Mouse (Mus musculus) telencephalon, adult 2 months (tissue): ENCODE results near the gene Iqgap2.

Source experiments
- DNase-seq: peaks from one replicate; pipeline ENCODE4 v3.0.0-alpha.2; 2011; ENCODE audit warnings: low read depth, low spot score

Gene Iqgap2

DNA sequence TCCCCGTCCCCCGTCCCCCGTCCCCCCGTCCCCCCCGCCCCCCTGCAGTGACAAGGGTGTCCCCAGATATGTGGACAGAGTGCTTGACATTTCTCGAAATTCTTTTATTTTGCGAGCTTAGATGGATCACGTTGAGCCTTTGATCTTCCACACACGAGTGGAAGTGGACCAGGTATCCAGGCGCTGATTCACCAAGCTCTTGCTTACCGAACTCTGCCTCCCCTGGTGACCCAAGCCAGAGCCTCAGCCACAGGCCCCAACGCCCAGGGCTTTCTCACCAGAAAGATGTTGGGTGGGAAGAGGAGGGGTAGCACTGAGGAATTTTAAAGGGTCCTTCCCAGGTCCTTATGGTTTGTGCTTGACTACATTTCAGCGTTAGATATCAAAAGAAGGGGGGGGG lies 272.9 kb downstream of the Iqgap2 start:
- DNase-seq = no peak

DNA sequence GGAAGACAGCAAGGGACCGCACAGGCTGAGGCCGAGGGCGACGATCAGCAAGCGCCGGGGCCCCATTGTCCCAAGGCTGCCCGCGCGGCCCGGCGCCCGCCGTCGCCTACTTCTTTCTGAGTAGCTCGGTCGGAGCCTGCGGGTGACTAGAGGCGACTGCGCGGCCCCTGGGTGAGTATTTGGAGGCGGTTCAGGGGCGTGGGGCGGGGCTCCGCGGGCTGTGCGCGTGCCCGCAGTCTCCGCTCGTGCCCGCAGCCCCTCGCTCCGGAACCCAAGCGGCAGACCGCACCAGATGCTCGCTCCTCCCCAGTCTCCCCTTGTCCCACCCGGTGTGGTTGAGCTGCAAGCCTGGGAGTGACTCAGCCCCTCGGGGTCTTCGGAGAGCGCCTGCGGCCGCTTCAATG lies 273.4 kb downstream of the Iqgap2 start, which contains the start of gene F2r:
F2r (minus strand) TSS at position 179 of the 404 bp plus-strand sequence.
- no peak for DNase-seq

DNA sequence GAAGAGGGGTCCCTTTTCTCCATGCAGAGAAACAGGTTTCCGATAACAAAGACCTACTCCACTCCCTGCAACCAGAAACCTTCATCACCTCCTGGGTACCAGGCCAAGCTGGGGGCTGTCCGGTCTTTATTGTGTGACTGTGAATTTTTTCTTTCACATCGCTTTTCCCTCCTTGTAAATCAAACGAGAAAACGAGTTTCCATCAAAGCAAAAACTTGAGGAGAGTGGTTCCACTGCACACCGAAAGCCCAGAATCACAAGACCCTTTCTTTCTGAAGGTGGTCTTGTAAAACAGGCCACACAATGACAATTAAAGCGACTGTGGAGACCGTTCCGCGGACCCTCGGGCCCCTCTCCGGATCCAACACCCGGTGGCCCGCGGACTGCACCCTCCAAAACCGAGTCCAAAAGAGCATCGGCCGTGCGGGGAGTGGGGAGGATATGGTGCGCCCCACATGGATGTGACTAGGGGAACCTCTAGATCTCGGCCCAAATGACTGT lies 274.0 kb downstream of the Iqgap2 start:
- DNase-seq = no peak

DNA sequence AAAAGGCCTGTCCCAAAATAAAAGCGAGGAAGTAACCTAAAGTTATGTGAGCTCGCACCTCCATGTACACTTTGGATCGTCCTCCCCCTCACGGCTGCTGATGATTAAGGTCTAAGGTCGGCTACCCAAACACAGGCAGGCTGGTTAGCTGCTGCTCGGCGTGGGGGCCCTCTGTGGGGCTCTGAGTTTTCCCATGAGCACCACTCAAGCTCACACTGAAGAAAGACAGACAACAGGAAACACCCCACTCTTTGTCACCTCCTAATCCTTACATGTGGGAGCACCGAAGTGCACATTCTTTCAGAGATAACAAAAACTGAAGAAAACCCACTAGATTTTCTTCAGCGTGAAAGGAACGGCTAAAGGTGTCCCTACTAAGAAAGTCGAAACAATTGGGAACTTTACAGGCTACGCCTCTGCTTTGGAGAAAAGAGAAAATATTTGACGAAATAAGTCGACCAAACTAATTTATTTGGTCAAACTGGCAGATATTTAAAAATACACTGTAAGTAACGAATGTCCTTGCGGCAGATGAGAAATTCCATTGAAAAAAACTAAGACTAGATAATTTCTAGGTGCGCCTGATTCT lies 274.5 kb downstream of the Iqgap2 start:
- DNase-seq = no peak

DNA sequence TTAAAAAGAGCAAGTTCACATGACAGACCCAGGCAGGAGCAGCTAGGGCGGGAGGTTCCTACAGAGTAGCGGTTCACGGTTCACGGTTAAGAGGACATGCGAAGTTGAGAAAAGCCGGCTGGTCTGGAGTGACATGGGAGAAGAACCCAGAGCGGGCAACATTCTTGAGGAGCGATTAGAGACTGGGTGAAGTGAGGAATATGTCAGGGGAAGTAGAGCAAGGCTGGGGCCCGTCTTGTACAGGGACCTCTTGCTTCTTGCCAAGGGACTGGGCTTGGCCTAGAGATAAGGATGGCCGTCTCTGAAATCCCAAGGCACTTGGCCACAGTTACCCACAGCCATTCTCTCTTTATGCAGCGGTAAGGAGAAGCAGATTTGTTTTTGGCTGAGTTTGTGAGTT lies 275.2 kb downstream of the Iqgap2 start:
- DNase-seq = no peak

DNA sequence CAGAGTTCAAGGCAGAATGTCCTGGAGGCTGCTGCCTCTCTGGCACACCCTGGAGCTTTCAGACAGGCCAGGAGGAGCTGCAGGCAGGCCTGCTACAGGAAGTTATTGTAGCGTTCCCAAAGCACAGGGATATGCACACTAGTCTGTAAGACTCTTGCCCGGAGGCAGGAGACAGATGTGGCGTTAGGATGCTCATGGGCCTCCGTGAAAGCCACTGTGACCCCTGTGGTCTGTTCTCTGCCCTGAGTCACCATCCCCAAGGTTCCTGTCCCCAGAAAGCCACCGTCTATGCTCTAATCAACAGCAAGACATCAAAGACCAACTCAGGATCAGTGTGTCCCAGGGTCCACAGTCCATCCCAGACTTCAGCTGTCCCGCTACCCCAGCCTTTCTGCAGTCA lies 277.0 kb downstream of the Iqgap2 start:
- DNase-seq = no peak

DNA sequence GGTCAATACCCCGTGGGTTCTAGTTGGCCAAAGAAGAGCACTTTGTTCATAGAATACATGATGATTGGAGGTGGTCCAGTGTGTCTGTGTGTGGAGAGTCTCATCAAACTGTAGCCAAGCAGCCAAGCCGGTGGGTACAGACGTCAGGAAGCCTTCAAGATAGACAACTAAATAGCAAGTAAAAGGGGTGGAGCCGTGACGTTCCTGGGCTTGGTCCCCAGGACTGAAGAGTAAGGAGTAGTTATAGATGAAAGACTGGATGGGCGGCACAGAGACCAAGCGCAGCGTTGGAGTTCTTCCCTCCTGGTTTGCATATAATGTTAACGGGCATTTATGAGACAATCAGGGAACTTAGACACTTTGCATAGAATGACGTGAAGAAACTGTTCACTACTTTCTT lies 279.5 kb downstream of the Iqgap2 start:
- DNase-seq = no peak

DNA sequence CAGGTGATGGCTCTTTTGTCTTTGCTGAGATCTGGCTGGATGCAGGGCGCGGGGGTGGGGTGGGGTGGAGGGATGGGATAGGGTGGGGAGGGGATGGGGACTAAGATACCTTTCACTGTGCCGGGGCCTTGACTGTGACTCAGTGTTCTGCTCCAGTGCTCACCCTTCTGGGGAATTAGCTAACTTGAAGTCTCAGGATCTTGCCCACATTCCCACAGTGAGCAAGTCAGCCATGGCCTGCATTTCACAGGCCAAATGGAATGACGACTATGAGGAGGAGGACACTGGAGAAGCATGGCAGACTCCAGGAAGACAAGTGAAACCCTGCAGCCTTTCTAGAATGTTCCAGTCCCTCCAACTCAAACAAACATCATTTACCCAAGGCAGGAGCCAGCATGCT lies 280.0 kb downstream of the Iqgap2 start:
- no peak for DNase-seq

DNA sequence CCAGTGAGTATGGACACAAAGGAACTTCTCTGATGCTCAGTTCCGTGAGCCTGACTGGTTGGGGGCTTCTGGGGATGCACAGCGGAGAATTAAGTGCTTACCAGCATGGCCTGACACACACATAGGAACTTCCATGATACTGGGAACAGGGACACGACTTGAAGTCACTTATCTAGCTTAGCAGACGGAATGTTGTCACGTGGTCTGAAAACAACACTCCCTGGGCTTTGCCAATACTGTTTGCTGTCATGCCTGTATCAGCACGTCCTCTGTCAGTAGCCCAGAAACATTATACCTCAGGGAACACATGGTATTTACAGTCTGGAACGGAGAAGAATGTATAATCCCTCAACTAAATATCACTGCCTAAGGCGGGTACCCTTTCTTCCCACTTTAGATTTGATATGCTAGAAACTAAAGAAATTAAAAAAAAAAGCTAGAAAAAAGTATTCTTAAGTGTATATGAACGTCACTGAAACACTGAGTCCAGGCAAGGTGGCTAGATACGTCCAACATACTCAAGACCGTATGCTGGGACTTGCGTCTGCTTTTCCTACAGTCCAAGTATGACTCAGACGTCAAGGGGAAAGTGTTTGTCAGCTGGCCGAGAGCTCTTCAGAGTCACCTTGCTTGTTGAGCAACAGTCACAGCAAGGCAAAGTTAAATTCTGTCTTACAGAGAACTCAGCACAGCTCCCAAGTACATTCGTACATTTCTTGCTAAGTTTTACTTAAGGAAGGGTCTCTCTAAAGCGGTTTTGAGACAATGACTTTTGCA lies 280.7 kb downstream of the Iqgap2 start:
- no peak for DNase-seq

DNA sequence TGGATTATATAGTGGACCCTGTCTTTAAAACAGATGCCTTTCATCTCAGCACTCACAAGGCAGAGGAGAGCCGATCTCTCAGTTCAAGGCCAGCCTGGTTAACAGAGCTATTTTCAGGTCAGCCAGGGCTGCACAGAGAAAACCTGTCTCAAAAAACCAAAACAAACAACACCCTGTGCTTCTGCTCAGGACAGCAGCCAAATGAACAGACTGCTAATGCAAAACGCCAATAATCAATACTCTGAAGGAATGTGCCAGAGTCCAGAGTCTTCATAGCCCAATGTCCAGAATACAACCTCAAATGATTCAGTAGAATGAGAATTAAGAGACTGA lies 282.7 kb downstream of the Iqgap2 start:
- DNase-seq = no peak

DNA sequence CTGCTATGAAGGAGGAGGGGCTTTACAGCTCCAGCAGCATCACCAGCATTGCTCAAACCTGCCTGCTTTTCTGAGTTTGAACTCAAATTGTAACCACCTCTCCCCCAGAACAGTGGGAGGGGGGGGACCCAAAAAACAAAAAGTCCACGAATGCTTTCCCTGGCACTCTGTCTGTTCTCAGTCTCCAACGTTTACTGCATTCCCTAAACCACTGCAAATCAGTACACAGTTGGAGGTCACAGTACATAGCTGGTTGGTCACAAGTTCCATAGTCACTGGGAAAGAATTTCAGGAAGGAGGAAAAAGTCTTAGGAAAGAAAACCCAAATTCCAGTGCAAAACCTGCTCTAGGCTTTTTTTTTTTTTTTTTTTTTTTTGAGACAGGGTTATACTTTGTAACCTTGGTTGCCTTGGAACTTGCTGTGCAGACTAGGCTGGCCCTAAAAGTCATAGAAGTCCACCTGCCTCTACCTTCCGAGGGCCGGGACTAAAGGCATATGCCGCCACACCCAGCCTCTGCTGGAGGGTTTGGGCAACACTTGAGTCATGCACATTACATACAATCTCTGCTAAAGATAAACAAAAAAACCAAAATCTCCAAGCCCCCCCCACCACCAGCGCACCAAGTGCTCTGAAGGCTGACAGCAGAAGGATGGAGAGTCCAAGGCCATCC lies 283.2 kb downstream of the Iqgap2 start:
- no peak for DNase-seq

DNA sequence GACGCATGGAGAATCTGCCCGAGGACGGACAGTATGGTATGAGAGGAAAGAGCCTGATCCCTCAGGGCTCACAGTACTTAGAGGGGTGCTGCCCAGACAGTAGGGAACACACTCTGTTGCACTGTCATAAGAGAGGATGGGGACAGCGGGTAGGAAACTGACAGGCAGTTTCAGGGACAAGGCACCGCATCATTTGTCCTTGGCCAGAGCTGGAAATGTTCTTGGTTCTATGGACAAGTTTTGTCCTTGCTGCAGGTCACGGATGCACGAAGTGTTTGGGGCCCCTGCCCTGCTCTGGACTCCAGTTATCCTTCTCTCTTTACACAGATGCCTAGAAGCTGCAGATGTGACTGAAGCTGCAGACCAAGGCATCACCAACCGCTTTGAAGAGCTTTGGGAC lies 284.7 kb downstream of the Iqgap2 start:
- DNase-seq = no peak

DNA sequence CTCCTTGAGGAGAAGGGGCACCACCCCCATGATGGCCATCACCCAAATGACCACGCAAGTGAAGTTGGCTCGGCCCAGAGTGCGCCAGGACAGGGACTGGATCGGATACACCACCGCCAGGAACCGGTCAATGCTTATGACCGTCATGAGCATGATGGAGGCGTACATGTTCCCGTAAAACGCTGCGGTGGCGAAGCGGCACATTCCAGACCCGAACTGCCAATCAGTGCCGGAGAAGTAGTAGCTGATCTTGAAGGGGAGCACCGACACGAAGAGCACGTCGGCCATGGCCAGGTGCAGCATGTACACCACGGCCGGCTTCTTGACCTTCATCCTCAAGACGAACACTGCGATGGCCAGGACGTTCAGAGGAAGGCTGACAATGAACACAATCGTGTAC lies 287.4 kb downstream of the Iqgap2 start:
- no peak for DNase-seq

DNA sequence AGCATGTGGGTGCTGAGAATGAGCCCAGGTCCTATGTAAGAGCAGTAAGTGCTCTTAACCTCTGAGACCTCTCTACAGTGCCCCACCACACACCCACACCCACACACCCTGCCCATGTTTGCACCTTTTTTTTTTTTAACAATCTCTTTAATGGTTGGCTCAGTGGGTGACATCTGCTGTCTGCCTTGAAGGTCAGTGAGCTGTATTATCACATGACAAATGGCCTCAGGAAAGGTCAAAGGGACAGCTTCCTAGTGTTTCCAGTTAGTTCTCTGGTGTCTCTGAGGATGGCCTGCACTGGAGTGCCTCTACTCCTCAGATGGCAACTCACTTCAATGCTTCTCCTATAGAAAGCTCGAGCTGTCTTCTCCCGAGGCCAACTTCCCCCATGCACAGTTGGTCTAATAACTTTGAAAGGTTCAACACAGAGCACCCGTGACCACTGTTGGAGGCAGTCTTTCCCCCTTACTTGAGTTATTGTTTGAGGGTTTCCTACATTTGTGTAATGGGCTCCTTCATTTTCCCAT lies 291.8 kb downstream of the Iqgap2 start:
- DNase-seq = no peak

DNA sequence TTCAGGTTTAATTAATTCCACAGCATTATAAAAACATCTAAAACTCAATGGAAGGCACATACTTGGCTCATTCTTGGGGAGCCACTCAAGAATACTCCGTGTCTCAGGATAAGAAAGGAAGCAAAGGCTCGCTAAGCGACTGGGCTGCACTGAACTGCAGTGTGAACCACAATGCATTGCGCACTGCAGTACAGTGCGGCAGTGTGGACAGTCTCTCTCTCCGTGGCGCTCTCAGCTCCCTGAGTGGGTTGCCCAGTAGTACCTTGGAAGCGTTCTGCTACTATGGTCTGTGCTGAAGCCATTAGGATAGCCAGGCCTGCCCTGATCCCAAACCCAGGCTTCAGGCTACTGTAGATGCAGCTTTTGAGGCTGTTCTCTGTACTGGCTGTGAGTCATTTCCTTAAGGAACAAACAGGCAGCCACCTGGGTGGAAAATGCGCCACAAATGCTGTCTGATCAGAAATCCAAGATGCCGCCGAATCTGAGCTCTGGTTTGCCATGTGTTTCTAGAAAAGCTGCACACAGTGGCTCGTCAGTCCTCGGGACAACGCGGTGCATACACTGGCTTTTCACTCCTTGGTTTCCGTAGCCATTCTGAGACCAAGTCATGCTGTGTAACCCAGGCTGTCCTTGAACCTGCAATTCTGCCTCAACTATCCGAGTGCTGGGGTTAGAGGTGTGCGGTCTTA lies 293.3 kb downstream of the Iqgap2 start:
- DNase-seq = no peak

DNA sequence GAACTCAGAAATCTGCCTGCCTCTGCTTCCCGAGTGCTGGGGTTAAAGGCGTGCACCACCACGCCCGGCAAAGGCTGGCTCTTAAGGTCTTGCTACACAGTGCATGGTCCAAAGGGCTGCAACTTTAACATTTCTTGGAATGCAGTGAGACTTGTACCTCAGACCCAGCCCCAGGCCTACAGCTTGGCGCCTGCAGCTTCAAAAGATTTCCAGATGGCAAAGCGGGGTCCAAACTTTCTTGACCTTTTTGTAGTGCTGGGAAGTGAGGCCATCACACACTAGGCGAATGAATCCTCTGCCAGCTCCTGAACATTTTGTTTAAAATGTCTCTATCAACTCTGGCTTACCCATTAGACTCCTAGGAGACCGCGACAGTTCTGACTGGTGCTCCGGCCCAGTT lies 294.1 kb downstream of the Iqgap2 start:
- DNase-seq = no peak

DNA sequence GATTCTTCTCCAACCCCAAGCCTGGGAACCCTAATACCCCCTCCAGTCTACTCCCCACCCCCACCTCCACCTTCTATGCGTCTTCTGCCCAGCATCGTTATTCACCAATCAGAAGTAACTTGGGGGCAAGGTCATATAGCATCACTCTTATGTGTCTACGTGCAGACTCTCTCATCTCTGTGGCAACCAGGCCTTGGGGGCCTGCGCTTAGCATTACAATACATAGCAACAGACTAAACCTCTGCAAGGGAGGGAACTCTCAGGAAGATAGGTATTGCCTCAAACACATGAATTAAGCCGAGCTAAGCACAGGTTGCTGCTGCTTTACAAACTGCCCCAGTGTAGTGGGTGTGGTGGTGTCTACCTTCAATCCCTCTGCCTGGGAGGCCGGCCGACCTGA lies 295.0 kb downstream of the Iqgap2 start:
- no peak for DNase-seq

DNA sequence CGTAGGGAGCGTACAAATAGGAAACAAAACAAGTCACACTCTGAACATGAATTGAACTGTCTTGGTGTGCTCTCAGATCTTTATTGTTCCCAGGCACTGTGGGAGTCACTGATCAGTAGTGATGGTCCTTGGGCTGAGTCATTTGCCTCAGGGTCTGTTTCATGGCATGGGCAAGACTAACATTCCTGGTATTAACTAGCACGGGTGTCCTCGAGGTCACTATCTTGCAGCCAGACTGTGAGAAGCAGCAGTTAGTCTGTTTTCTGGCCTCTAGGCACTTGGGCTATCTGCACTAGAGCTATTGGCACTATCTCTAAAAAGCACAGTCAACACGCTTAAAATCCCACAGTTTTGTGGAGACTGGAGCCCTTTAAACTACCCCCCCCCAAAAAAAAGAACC lies 295.8 kb downstream of the Iqgap2 start:
- no peak for DNase-seq

DNA sequence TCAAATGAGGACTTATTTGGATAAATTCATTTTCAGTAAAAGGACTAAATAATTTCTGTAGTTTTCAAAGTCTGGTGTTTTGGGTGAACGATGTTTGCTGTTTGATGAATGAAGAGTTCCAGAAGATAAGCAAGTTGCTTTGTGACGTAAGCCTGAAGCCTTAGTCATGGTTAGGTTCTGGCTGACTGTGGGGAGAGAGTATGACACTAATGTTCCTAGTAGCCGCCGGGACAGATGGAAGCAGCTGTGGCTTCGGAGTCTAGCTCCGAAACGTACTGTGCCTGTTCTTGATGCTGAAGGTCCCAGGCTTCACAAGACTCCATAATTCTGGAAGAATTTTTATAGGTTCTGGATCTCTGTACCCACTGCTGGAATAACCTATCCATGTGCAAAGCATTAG lies 296.3 kb downstream of the Iqgap2 start:
- no peak for DNase-seq

DNA sequence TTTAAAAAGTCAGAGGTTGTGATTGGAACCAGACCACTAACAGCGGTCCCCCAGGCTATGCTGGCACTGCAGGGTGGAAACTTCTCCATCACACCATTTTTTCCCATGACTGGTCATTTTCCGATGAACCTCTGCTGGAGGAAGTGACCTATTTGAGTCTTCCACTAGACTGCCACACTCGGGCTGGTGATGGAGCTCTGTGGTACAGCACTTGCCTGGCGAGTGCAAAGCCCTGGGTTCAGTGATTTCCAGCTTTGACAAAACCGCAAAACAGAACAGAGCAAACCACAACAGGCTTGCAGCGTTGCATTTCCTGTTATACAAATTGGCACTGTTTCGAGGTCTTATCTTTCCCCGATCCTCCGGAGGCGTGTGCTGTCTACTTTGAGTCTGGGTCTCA lies 298.9 kb downstream of the Iqgap2 start:
- DNase-seq = no peak

DNA sequence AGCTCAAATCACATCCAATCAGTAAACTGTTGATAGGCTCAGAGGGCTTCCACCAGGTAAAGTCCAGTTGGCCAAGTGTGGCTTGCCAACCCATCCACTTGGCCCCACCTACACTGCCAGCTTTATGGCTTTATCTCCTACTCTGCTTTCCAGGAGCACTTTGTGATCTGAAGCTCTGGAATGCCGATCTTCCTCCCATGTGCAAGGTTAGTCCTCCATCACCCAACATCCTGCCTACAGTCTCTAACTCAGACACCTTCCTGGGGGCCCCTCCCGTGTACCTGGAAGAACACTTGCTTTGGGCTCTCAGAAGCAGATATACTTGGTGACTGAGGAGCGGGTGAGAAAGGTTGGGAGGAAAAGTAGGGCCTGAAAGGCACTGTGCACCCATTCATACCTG lies 300.1 kb downstream of the Iqgap2 start:
- no peak for DNase-seq

DNA sequence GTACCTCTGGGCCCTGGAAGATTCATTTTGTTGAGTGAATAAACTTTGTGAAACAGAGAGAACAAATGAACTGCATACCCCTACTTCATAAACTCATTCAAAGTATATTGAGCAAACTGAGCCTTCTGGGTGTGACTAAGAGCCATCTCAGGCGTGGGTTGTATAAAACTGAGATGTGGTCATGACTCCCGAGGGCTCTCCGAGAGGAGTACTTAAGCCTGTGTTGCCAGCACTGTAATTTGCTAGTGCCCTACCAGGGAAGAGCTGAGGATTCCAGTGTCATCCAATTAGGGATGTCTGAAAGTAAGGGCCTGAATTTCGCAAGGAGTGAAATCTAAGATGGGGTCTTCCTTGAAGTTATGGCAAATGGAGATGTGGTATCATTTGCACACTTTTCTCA lies 304.1 kb downstream of the Iqgap2 start:
- no peak for DNase-seq
